Mouse (Mus musculus): ENCODE results near the gene Krt25.

DNA sequence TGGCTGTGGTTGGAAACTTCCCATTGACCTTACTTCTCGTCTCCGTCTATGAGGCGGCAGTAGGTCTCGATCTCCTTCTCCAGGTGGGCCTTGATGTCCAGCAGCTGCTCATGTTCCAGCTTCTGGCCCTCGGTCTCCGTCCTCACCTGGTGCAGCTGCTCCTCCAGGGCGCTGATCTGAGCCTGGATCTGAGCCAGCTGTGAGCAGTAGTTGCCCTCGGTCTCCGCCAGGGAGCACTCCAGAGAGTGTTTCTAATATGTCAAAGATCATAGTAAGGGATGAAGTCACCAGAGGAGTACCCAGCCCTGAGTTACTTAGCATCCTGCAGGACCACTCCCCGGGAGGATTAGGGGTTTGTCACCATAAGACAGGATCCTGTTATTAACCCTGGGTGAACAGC is 44.0 kb upstream of the Krt25 start:
- no peak for TF ChIP-seq POLR2A (IDR thresholded peaks at IDR 0.05; ENCODE audit: borderline replicate concordance, extremely low read depth, low read depth, low read length)
- peak; percentile 32; the same call in 1 of the 2 replicates for TF ChIP-seq CTCF (IDR thresholded peaks at IDR 0.05; ENCODE audit: insufficient read depth, low read length)

All from lung, adult 2 months (tissue).